Mouse (Mus musculus): ENCODE data around the gene Whrn. TPM values are rescaled to one million over a fixed set of nuclear protein-coding genes. Genes with fewer than 3 reads are reported as not detected.
A peak's percentile ranks its signal among the peaks of the same experiment; 100 is the strongest.

Gene Whrn
- polyA plus RNA-seq, 1 experiment from 2014 or later = 8.0 TPM

GRCm38 (mm10) chr4:63410583-63410934 lies 85.2 kb downstream of the Whrn start:
- H3K36me3 ChIP-seq (ENCODE audit: control insufficient read depth, insufficient read depth, low read length) = no peaks in the 10 kb centered on the region
- peak overlapping the region; percentile 64 for H3K4me3 ChIP-seq (ENCODE audit: low read depth, low read length)
- peak overlapping the region; percentile 85 for H3K4me2 ChIP-seq (ENCODE audit: low read depth)
- H3K27me3 ChIP-seq (ENCODE audit: control insufficient read depth, insufficient read depth, low read length) = peaks cover 2% of the 10 kb centered on the region; the same call in 1 of the 2 replicates
- peaks cover 8% of the 10 kb centered on the region for H3K4me1 ChIP-seq (ENCODE audit: control insufficient read depth, insufficient read depth, low read length)
- DNase-seq (ENCODE audit: low spot score) (peak; percentile 97), ATAC-seq (ENCODE audit: insufficient read depth, low FRiP score, low TSS enrichment) (peak; percentile 90)
- H3K9ac ChIP-seq (ENCODE audit: low read length) = peak overlapping the region; percentile 65
- H3K27ac ChIP-seq (ENCODE audit: low read depth, low read length) = peak overlapping the region; percentile 39; the same call in 1 of the 2 replicates
- no peaks in the 10 kb centered on the region for H3K9me3 ChIP-seq (ENCODE audit: control insufficient read depth, low read length)
- WGBS = 0% methylated on average over 19 of the region's 19 CpGs

- under 1% methylated on average over 39 of the region's 39 CpGs for WGBS
- Histone ChIP-seq H3K4me1 (ENCODE audit: control insufficient read depth, insufficient read depth, low read length) (peaks cover 8% of the 10 kb centered on the region), H3K4me3 (ENCODE audit: low read depth, low read length) (peak overlapping the region; percentile 64), H3K9ac (ENCODE audit: low read length) (peak overlapping the region; percentile 65), H3K27me3 (ENCODE audit: control insufficient read depth, insufficient read depth, low read length) (peaks cover 2% of the 10 kb centered on the region; the same call in 1 of the 2 replicates), H3K9me3 (ENCODE audit: control insufficient read depth, low read length) (no peaks in the 10 kb centered on the region), H3K36me3 (ENCODE audit: control insufficient read depth, insufficient read depth, low read length) (no peaks in the 10 kb centered on the region), H3K27ac (ENCODE audit: low read depth, low read length) (peak overlapping the region; percentile 39; the same call in 1 of the 2 replicates), H3K4me2 (ENCODE audit: low read depth) (peak overlapping the region; percentile 85)
- ATAC-seq (ENCODE audit: insufficient read depth, low FRiP score, low TSS enrichment) (peak; percentile 81), DNase-seq (ENCODE audit: low spot score) (peak; percentile 77)
These were observed 85.7 kb downstream of the Whrn start for GRCm38 (mm10) chr4:63409908-63410582.

GRCm38 (mm10) chr4:63409317-63409907 lies 86.4 kb downstream of the Whrn start:
- H3K4me3 ChIP-seq (ENCODE audit: low read depth, low read length) = peak overlapping the region; percentile 64
- H3K9me3 ChIP-seq (ENCODE audit: control insufficient read depth, low read length) = no peaks in the 10 kb centered on the region
- peak overlapping the region; percentile 85 for H3K4me2 ChIP-seq (ENCODE audit: low read depth)
- no peaks in the 10 kb centered on the region for H3K36me3 ChIP-seq (ENCODE audit: control insufficient read depth, insufficient read depth, low read length)
- DNase-seq (ENCODE audit: low spot score) = peak; percentile 48
- no peak for ATAC-seq (ENCODE audit: insufficient read depth, low FRiP score, low TSS enrichment)
- peaks cover 8% of the 10 kb centered on the region for H3K4me1 ChIP-seq (ENCODE audit: control insufficient read depth, insufficient read depth, low read length)
- peaks cover 2% of the 10 kb centered on the region; the same call in 1 of the 2 replicates for H3K27me3 ChIP-seq (ENCODE audit: control insufficient read depth, insufficient read depth, low read length)
- WGBS = 6% methylated on average over 18 of the region's 18 CpGs
- no peak overlapping the region for H3K27ac ChIP-seq (ENCODE audit: low read depth, low read length)
- peak overlapping the region; percentile 65 for H3K9ac ChIP-seq (ENCODE audit: low read length)

- H3K27ac ChIP-seq (ENCODE audit: low read depth, low read length) = no peak overlapping the region
- WGBS = 11% methylated on average over 8 of the region's 8 CpGs
- no peaks in the 10 kb centered on the region for H3K9me3 ChIP-seq (ENCODE audit: control insufficient read depth, low read length)
- DNase-seq (ENCODE audit: low spot score) (peak; percentile 65), ATAC-seq (ENCODE audit: insufficient read depth, low FRiP score, low TSS enrichment) (peak; percentile 45)
- no peak overlapping the region for H3K4me2 ChIP-seq (ENCODE audit: low read depth)
- peaks cover 8% of the 10 kb centered on the region for H3K4me1 ChIP-seq (ENCODE audit: control insufficient read depth, insufficient read depth, low read length)
- H3K4me3 ChIP-seq (ENCODE audit: low read depth, low read length) = no peak overlapping the region; the same call in 1 of the 2 replicates
- no peaks in the 10 kb centered on the region for H3K36me3 ChIP-seq (ENCODE audit: control insufficient read depth, insufficient read depth, low read length)
- peaks cover 2% of the 10 kb centered on the region; the same call in 1 of the 2 replicates for H3K27me3 ChIP-seq (ENCODE audit: control insufficient read depth, insufficient read depth, low read length)
- no peak overlapping the region for H3K9ac ChIP-seq (ENCODE audit: low read length)
These were observed 87.1 kb downstream of the Whrn start for GRCm38 (mm10) chr4:63408649-63409048.

- no peak overlapping the region for H3K9ac ChIP-seq (ENCODE audit: low read length)
- H3K4me3 ChIP-seq (ENCODE audit: low read depth, low read length) = no peak overlapping the region
- no peak overlapping the region for H3K4me2 ChIP-seq (ENCODE audit: low read depth)
- no peaks in the 10 kb centered on the region for H3K9me3 ChIP-seq (ENCODE audit: control insufficient read depth, low read length)
- H3K4me1 ChIP-seq (ENCODE audit: control insufficient read depth, insufficient read depth, low read length) = peaks cover 8% of the 10 kb centered on the region
- H3K27ac ChIP-seq (ENCODE audit: low read depth, low read length) = no peak overlapping the region
- ATAC-seq (ENCODE audit: insufficient read depth, low FRiP score, low TSS enrichment) (no peak), DNase-seq (ENCODE audit: low spot score) (no peak)
- WGBS = 72% methylated on average over 7 of the region's 7 CpGs
- H3K36me3 ChIP-seq (ENCODE audit: control insufficient read depth, insufficient read depth, low read length) = no peaks in the 10 kb centered on the region
- H3K27me3 ChIP-seq (ENCODE audit: control insufficient read depth, insufficient read depth, low read length) = peaks cover 2% of the 10 kb centered on the region; the same call in 1 of the 2 replicates
These were observed 87.5 kb downstream of the Whrn start for GRCm38 (mm10) chr4:63408247-63408646.

GRCm38 (mm10) chr4:63405683-63406082 lies 90.1 kb downstream of the Whrn start:
- Histone ChIP-seq H3K36me3 (ENCODE audit: control insufficient read depth, insufficient read depth, low read length) (no peaks in the 10 kb centered on the region), H3K9ac (ENCODE audit: low read length) (no peak overlapping the region), H3K4me2 (ENCODE audit: low read depth) (no peak overlapping the region), H3K4me1 (ENCODE audit: control insufficient read depth, insufficient read depth, low read length) (peaks cover 8% of the 10 kb centered on the region), H3K27me3 (ENCODE audit: control insufficient read depth, insufficient read depth, low read length) (peaks cover 2% of the 10 kb centered on the region; the same call in 1 of the 2 replicates), H3K9me3 (ENCODE audit: control insufficient read depth, low read length) (no peaks in the 10 kb centered on the region), H3K4me3 (ENCODE audit: low read depth, low read length) (no peak overlapping the region), H3K27ac (ENCODE audit: low read depth, low read length) (no peak overlapping the region)
- no peak for ATAC-seq (ENCODE audit: insufficient read depth, low FRiP score, low TSS enrichment)
- no peak for DNase-seq (ENCODE audit: low spot score)
- 62% methylated on average over 4 of the region's 4 CpGs for WGBS

GRCm38 (mm10) chr4:63405051-63405450 lies 90.7 kb downstream of the Whrn start:
- Histone ChIP-seq H3K4me1 (ENCODE audit: control insufficient read depth, insufficient read depth, low read length) (peaks cover 8% of the 10 kb centered on the region), H3K27me3 (ENCODE audit: control insufficient read depth, insufficient read depth, low read length) (peaks cover 2% of the 10 kb centered on the region; the same call in 1 of the 2 replicates), H3K4me2 (ENCODE audit: low read depth) (no peak overlapping the region), H3K9me3 (ENCODE audit: control insufficient read depth, low read length) (no peaks in the 10 kb centered on the region), H3K27ac (ENCODE audit: low read depth, low read length) (no peak overlapping the region), H3K4me3 (ENCODE audit: low read depth, low read length) (no peak overlapping the region), H3K36me3 (ENCODE audit: control insufficient read depth, insufficient read depth, low read length) (no peaks in the 10 kb centered on the region), H3K9ac (ENCODE audit: low read length) (no peak overlapping the region)
- 34% methylated on average over 7 of the region's 7 CpGs for WGBS
- ATAC-seq (ENCODE audit: insufficient read depth, low FRiP score, low TSS enrichment) (no peak), DNase-seq (ENCODE audit: low spot score) (no peak)

GRCm38 (mm10) chr4:63404205-63404604 lies 91.6 kb downstream of the Whrn start:
- Histone ChIP-seq H3K4me2 (ENCODE audit: low read depth) (no peak overlapping the region), H3K27ac (ENCODE audit: low read depth, low read length) (no peak overlapping the region), H3K4me1 (ENCODE audit: control insufficient read depth, insufficient read depth, low read length) (peaks cover 8% of the 10 kb centered on the region), H3K36me3 (ENCODE audit: control insufficient read depth, insufficient read depth, low read length) (no peaks in the 10 kb centered on the region), H3K9me3 (ENCODE audit: control insufficient read depth, low read length) (no peaks in the 10 kb centered on the region), H3K27me3 (ENCODE audit: control insufficient read depth, insufficient read depth, low read length) (peaks cover 2% of the 10 kb centered on the region; the same call in 1 of the 2 replicates), H3K9ac (ENCODE audit: low read length) (no peak overlapping the region), H3K4me3 (ENCODE audit: low read depth, low read length) (no peak overlapping the region)
- WGBS = 68% methylated on average over 7 of the region's 7 CpGs
- no peak for DNase-seq (ENCODE audit: low spot score)
- no peak for ATAC-seq (ENCODE audit: insufficient read depth, low FRiP score, low TSS enrichment)
